Mouse (Mus musculus): Measurements from ENCODE around the gene Fmn2. TPM values are rescaled to one million over a fixed set of nuclear protein-coding genes. Genes with fewer than 3 reads are reported as not detected.

Fmn2 gene
- polyA plus RNA-seq (2014; fragmentation: Nextera tagmentation; extraction: Ambion mirVana): 11.1 and 14.5 TPM in 2 replicates

GRCm38 (mm10) chr1:174501661-174502030 is at the start of gene Fmn2:
Gene Fmn2, plus strand, starts transcription at chr1:174501825.
- Histone ChIP-seq H3K36me3 (ENCODE audit: control insufficient read depth, insufficient read depth, low read length) (no peaks in the 10 kb centered on the region), H3K4me1 (ENCODE audit: control insufficient read depth, insufficient read depth, low read length) (peaks cover 21% of the 10 kb centered on the region), H3K9ac (replicated peaks; ENCODE audit: low read depth, low read length) (peak within 1 kb of the TSS; percentile 93), H3K27ac (ENCODE audit: low read depth, low read length) (peak within 1 kb of the TSS; percentile 84), H3K4me2 (ENCODE audit: low read depth, low read length) (peak within 1 kb of the TSS; percentile 89), H3K4me3 (ENCODE audit: low read depth, low read length) (peak within 1 kb of the TSS; percentile 90), H3K9me3 (ENCODE audit: control insufficient read depth, low read length) (no peaks in the 10 kb centered on the region), H3K27me3 (ENCODE audit: control insufficient read depth, insufficient read depth, low read length) (no peaks in the 10 kb centered on the region)
- 1% methylated on average over 28 of the region's 29 CpGs for WGBS
- ATAC-seq (ENCODE audit: low read depth): peak; percentile 96

DNA sequence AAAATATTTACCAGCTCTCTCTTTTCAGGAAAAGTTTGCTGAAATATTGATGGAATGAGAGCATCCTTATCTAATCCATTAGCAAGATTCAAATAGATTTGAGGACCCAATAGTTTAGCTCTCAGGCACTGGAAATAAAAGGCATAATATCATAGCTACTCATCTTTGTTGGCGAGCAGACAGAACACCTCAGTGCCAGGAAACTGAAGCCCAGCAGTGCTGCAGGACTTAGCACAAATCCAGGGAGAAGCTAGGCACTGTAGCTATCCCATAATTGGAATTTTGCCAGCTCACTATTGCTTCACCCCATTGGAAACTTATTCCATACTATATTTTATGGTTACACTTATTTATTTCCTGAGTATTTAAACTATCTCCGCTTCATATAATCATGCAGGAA is 46.5 kb upstream of the Fmn2 start:
- Histone ChIP-seq H3K9me3 (ENCODE audit: control insufficient read depth, low read length) (no peaks in the 10 kb centered on the region), H3K4me3 (ENCODE audit: low read depth, low read length) (no peak overlapping the region), H3K4me2 (ENCODE audit: low read depth, low read length) (no peak overlapping the region), H3K4me1 (ENCODE audit: control insufficient read depth, insufficient read depth, low read length) (no peaks in the 10 kb centered on the region), H3K36me3 (ENCODE audit: control insufficient read depth, insufficient read depth, low read length) (no peaks in the 10 kb centered on the region), H3K27me3 (ENCODE audit: control insufficient read depth, insufficient read depth, low read length) (no peaks in the 10 kb centered on the region), H3K9ac (replicated peaks; ENCODE audit: low read depth, low read length) (no peak overlapping the region), H3K27ac (ENCODE audit: low read depth, low read length) (no peak overlapping the region)
- 87% methylated on average over 2 of the region's 2 CpGs for WGBS
- ATAC-seq (ENCODE audit: low read depth): no peak

- H3K4me2 ChIP-seq (ENCODE audit: low read depth, low read length): no peak overlapping the region
- no peaks in the 10 kb centered on the region for H3K27me3 ChIP-seq (ENCODE audit: control insufficient read depth, insufficient read depth, low read length)
- no peaks in the 10 kb centered on the region for H3K36me3 ChIP-seq (ENCODE audit: control insufficient read depth, insufficient read depth, low read length)
- no peak overlapping the region for H3K27ac ChIP-seq (ENCODE audit: low read depth, low read length)
- H3K9ac ChIP-seq (replicated peaks; ENCODE audit: low read depth, low read length): no peak overlapping the region
- no peak for ATAC-seq (ENCODE audit: low read depth)
- 88% methylated on average over 3 of the region's 3 CpGs for WGBS
- H3K4me3 ChIP-seq (ENCODE audit: low read depth, low read length): no peak overlapping the region
- no peaks in the 10 kb centered on the region for H3K4me1 ChIP-seq (ENCODE audit: control insufficient read depth, insufficient read depth, low read length)
- H3K9me3 ChIP-seq (ENCODE audit: control insufficient read depth, low read length): no peaks in the 10 kb centered on the region
Observed at GRCm38 (mm10) chr1:174465385-174465784, 36.2 kb upstream of the Fmn2 start.

DNA sequence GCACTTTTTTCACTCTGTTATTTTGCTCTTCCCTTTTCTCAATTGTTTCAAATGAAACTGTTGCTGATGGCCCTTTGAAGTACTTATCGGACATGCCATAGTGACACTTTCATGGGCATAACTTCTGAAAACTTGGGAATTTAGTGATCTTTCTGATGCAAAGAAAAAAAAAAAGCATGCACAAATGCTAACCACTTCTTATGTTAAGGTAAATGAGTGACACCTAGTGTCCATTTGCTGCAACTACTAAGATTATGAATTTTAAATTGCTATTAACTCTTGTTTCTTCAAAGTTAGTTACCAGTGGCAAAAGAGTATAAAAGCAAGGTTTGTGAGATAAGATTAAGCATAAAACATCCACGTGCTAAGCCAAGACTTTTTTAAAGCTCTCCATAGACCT is 35.4 kb upstream of the Fmn2 start:
- H3K36me3 ChIP-seq (ENCODE audit: control insufficient read depth, insufficient read depth, low read length): no peaks in the 10 kb centered on the region
- no peak for ATAC-seq (ENCODE audit: low read depth)
- WGBS: 44% methylated on average over 2 of the region's 2 CpGs
- H3K9me3 ChIP-seq (ENCODE audit: control insufficient read depth, low read length): no peaks in the 10 kb centered on the region
- no peak overlapping the region for H3K4me2 ChIP-seq (ENCODE audit: low read depth, low read length)
- no peak overlapping the region for H3K27ac ChIP-seq (ENCODE audit: low read depth, low read length)
- H3K27me3 ChIP-seq (ENCODE audit: control insufficient read depth, insufficient read depth, low read length): no peaks in the 10 kb centered on the region
- no peaks in the 10 kb centered on the region for H3K4me1 ChIP-seq (ENCODE audit: control insufficient read depth, insufficient read depth, low read length)
- no peak overlapping the region for H3K4me3 ChIP-seq (ENCODE audit: low read depth, low read length)
- H3K9ac ChIP-seq (replicated peaks; ENCODE audit: low read depth, low read length): no peak overlapping the region

DNA sequence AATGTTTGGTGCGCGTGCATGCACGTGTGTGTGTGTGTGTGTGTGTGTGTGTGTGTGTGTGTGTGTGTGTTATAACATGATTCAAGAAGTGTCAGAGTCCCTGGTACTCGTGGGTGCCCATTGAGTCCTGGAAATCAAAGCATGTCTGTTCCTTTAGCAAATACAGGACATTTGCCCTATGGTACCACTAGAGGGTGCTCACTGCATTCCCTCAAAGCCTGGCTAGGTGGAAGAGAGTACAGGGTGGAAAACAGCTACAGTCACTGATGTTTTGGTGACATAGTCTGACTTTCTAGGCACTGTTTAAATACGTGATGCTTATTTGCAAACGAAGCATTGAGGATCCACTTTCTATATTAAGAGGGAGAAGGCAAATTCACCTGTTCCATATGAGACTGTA is 31.9 kb upstream of the Fmn2 start:
- Histone ChIP-seq H3K9ac (replicated peaks; ENCODE audit: low read depth, low read length) (no peak overlapping the region), H3K27me3 (ENCODE audit: control insufficient read depth, insufficient read depth, low read length) (no peaks in the 10 kb centered on the region), H3K4me1 (ENCODE audit: control insufficient read depth, insufficient read depth, low read length) (no peaks in the 10 kb centered on the region), H3K36me3 (ENCODE audit: control insufficient read depth, insufficient read depth, low read length) (no peaks in the 10 kb centered on the region), H3K4me3 (ENCODE audit: low read depth, low read length) (no peak overlapping the region), H3K4me2 (ENCODE audit: low read depth, low read length) (no peak overlapping the region), H3K9me3 (ENCODE audit: control insufficient read depth, low read length) (no peaks in the 10 kb centered on the region), H3K27ac (ENCODE audit: low read depth, low read length) (no peak overlapping the region)
- 5% methylated on average over 6 of the region's 6 CpGs for WGBS
- ATAC-seq (ENCODE audit: low read depth): peak; percentile 91

DNA sequence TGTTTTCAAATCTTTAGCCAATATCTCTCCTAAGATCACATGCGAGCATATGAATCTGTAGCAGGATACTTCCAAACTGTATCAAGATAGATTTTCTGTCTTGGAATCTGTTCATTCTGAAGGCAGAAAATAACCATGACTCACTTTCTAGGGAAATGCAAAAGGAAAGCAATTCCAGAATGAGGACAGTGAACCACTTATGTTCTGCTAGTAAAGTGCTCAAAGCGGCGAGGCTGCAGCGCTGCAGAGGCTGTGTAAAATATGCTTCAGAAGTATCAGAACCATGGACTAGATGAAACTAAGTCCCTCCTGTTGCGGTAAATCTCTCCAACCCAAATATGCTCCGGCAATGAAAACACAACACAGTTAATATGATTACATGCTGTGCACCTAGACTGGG is 19.1 kb upstream of the Fmn2 start:
- no peaks in the 10 kb centered on the region for H3K27me3 ChIP-seq (ENCODE audit: control insufficient read depth, insufficient read depth, low read length)
- H3K4me2 ChIP-seq (ENCODE audit: low read depth, low read length): no peak overlapping the region
- H3K4me3 ChIP-seq (ENCODE audit: low read depth, low read length): no peak overlapping the region
- H3K9me3 ChIP-seq (ENCODE audit: control insufficient read depth, low read length): no peaks in the 10 kb centered on the region
- no peak overlapping the region for H3K9ac ChIP-seq (replicated peaks; ENCODE audit: low read depth, low read length)
- ATAC-seq (ENCODE audit: low read depth): no peak
- no peaks in the 10 kb centered on the region for H3K36me3 ChIP-seq (ENCODE audit: control insufficient read depth, insufficient read depth, low read length)
- no peaks in the 10 kb centered on the region for H3K4me1 ChIP-seq (ENCODE audit: control insufficient read depth, insufficient read depth, low read length)
- WGBS: 93% methylated on average over 6 of the region's 6 CpGs
- no peak overlapping the region for H3K27ac ChIP-seq (ENCODE audit: low read depth, low read length)

DNA sequence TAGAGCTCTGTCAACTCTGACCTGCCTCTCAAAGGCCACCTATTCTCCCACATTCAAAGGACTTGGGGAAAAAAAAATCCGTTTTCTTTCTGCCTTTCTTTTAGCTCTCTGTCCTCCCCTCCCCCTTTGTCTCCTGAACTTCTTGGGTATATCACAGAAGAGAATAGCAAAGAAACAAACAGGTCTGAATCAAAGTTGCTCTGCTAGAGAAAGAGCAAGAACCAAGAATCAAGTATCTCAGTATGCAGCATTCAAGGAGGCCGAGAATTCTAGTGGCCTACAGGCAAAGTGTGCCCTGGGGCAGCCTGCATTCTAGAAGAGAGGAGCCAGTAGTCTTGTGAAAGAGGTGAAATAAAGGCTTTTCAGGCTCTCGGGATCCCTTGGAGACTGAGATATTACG is 1.6 kb upstream of the Fmn2 start:
- H3K9me3 ChIP-seq (ENCODE audit: control insufficient read depth, low read length): no peaks in the 10 kb centered on the region
- H3K4me2 ChIP-seq (ENCODE audit: low read depth, low read length): no peak overlapping the region
- no peak overlapping the region for H3K9ac ChIP-seq (replicated peaks; ENCODE audit: low read depth, low read length)
- no peak for ATAC-seq (ENCODE audit: low read depth)
- 11% methylated on average over 4 of the region's 4 CpGs for WGBS
- H3K4me3 ChIP-seq (ENCODE audit: low read depth, low read length): no peak overlapping the region
- no peak overlapping the region for H3K27ac ChIP-seq (ENCODE audit: low read depth, low read length)
- H3K4me1 ChIP-seq (ENCODE audit: control insufficient read depth, insufficient read depth, low read length): peaks cover 12% of the 10 kb centered on the region
- no peaks in the 10 kb centered on the region for H3K27me3 ChIP-seq (ENCODE audit: control insufficient read depth, insufficient read depth, low read length)
- H3K36me3 ChIP-seq (ENCODE audit: control insufficient read depth, insufficient read depth, low read length): no peaks in the 10 kb centered on the region

DNA sequence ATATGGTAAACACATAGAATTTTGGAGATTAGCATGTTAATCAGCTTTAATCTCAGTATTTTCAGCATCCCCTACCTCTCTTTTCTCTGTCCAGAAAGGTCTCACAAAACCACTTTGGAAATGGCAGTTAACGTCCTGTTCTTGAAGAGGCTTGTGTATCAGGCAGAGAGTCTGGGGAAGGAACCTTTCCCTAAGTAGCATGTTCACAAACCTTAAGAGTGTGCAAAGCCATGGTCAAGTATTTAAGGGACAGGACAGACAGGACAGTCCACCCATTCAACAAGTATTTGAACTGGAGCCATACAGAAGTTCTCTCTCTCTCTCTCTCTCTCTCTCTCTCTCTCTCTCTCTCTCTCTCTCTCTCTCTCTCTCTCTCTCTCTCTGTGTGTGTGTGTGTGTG is 614 bp upstream of the Fmn2 start:
- Histone ChIP-seq H3K9ac (replicated peaks; ENCODE audit: low read depth, low read length) (no peak overlapping the region), H3K27ac (ENCODE audit: low read depth, low read length) (no peak overlapping the region), H3K9me3 (ENCODE audit: control insufficient read depth, low read length) (no peaks in the 10 kb centered on the region), H3K4me1 (ENCODE audit: control insufficient read depth, insufficient read depth, low read length) (peaks cover 15% of the 10 kb centered on the region), H3K27me3 (ENCODE audit: control insufficient read depth, insufficient read depth, low read length) (no peaks in the 10 kb centered on the region), H3K4me2 (ENCODE audit: low read depth, low read length) (no peak overlapping the region; the same call in 1 of the 2 replicates), H3K36me3 (ENCODE audit: control insufficient read depth, insufficient read depth, low read length) (no peaks in the 10 kb centered on the region), H3K4me3 (ENCODE audit: low read depth, low read length) (no peak overlapping the region)
- 14% methylated on average over 1 of the region's 1 CpGs for WGBS
- ATAC-seq (ENCODE audit: low read depth): no peak

GRCm38 (mm10) chr1:174502031-174502845 is 613 bp downstream of the Fmn2 start:
- ATAC-seq (ENCODE audit: low read depth): peak; percentile 57
- peak overlapping the region; percentile 90 for H3K4me3 ChIP-seq (ENCODE audit: low read depth, low read length)
- peak overlapping the region; percentile 84 for H3K27ac ChIP-seq (ENCODE audit: low read depth, low read length)
- H3K4me1 ChIP-seq (ENCODE audit: control insufficient read depth, insufficient read depth, low read length): peaks cover 25% of the 10 kb centered on the region
- H3K27me3 ChIP-seq (ENCODE audit: control insufficient read depth, insufficient read depth, low read length): no peaks in the 10 kb centered on the region
- whole genome bisulfite sequencing: under 1% methylated on average over 40 of the region's 40 CpGs
- H3K36me3 ChIP-seq (ENCODE audit: control insufficient read depth, insufficient read depth, low read length): no peaks in the 10 kb centered on the region
- H3K9me3 ChIP-seq (ENCODE audit: control insufficient read depth, low read length): no peaks in the 10 kb centered on the region
- peak overlapping the region; percentile 89 for H3K4me2 ChIP-seq (ENCODE audit: low read depth, low read length)
- H3K9ac ChIP-seq (replicated peaks; ENCODE audit: low read depth, low read length): peak overlapping the region; percentile 93
